Mouse (Mus musculus) frontal cortex, postnatal 14 days (tissue): ENCODE measurements around the gene Sall4.
"Not testable (repeated sequence)": the region's sequence is repeated elsewhere in the genome, so short reads cannot be mapped to it uniquely, and the experiment has no call there.

ENCODE experiments used
- DNase-seq, 2 experiments: peaks; one replicate each; pipeline ENCODE4 v3.0.0; 2022; ENCODE audit warnings: low spot score in 2 of 2

The Sall4 gene

DNA sequence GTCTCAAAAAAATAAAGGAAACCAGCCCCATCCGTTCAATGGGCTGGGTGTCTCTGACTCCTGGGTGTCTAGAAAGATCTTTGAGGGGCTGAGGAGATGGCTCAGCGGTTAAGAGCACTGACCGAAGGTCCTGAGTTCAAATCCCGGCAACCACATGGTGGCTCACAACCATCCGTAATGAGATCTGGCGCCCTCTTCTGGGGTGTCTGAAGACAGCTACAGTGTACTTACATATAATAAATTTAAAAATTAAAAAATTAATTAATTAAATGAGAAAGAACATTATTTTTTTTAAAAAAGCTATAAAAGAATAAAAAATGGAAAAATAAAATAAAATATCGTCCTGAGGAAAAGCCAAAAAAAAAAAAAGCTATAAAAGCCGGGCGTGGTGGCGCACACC, 23.3 kb downstream of the Sall4 start:
- DNase-seq = not testable (repeated sequence)

DNA sequence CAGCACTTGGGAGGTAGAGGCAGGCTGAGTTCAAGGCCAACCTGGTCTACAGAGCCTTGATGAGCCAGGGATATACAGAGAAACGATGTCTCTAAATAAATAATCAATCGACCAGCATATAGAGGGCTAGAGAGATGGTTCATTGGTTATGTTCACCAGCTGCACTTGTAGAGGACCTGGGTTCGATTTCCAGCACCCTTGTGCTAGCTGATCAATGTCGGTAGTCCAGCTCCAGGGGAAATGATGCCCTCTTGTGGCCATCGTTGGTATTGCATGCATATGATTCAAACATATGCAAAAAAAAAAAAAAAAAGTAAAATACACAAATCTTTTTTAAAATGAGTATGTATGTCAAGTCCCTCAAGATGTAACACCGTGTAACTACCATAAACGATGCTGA, 25.1 kb downstream of the Sall4 start:
- peak in 1 of 2 experiments; percentile 46 for DNase-seq

DNA sequence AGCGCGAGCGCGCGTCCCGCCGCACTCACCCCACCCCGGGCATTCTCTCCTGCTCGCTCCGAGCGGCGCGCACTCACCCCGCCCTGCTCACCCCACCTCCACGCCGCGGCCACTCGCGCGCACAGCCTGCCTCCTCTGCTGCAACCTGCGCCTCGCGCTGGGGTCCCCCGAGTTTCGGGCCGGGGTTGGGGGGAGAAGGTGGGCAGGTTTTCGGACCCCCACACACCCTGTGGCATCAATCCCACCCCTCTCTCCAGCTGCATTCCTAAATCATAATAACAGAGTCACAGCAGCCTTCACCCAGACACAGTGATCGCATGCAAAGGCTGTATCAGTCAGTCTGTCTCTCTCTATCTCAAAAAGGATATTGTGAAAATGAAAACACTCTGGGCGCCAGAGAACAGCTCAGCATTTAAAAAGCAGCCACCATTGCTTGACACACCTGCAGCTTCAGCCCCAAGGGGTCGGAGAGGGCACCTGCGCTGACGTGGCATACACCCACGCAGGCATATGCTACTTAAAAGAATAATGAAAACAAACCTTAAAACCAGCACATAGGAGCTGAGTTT, 25.6 kb downstream of the Sall4 start, which contains the start of gene Atp9a:
Gene Atp9a (minus strand): TSS at position 351 of the 569 bp plus-strand sequence.
- DNase-seq = peak; percentile 59 to 69

DNA sequence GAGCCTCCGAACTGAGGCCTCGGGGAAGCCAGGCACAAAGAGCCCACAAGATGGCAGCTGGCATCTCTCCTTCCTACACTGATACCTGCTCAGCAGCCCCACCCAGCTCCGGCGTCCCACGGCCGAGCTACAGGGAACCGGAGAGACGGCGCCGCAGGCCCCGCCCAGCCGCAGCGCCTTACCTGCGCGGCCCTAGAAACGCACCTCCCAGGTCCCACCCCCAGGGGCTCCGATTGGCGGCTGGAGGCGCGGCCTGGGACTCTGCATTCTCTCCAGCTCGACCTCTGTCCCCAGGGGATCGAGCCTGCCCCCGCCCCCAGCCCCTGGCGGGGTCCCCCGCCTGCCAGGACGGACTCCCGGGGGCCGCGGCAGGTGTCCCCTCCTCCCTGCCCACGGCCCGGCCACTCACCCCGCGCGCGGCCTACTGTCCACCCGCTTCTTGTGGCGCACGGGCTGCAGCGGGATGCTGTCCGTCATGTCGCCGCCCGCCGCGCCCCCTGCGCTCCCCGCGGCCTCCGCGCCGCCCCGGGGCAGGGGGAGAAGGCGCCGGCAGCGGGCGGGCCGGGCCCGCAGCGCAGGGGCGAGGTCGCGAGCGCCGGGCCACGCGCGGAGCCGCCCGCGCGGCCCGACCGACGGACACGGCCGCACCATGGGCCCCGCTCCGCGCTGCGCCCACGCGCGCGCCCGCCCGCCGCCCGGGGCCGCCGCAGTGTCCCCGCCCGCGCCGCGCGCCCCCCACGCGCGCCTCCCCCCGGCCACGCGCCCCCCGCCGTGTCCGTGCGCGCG, 26.3 kb downstream of the Sall4 start:
- DNase-seq = peak; percentile 71 to 72

DNA sequence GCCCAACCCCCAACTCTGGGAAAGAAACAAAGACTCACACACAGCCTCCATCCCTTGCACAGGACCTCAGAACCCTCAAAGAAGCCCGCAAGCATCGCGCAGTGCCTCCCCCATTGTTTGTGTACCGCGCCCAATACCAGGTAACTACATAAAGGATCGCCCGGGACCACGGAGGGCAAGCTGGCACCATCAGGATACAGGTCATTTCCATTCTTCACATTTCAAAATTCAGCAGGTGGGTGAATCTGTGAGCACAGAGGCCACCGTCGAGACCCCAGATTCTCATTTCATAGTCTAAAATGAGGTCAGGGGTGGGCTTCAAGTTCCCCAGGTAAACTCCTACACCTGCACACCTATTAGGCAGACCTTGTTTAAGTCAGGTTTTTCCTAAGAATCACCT, 27.2 kb downstream of the Sall4 start:
- DNase-seq = no peak

DNA sequence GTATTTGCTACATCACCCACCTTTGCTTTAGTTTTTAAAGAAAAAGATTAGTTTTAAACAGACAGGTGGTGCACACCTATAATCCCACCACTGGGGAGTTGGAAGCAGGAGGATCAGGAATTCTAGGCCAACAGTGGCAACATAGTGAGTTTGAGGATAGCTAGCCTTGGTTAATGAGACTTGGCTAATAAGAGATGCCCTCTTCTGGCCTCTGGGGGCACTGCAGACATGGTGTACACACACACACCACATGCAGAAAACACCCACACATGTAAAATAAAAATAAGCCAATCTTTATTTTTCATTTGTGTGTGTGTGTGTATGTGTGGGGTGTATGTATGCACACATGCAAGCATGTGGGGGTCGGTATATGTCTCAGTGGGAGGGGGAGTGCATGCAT, 28.9 kb downstream of the Sall4 start:
- DNase-seq = no peak

DNA sequence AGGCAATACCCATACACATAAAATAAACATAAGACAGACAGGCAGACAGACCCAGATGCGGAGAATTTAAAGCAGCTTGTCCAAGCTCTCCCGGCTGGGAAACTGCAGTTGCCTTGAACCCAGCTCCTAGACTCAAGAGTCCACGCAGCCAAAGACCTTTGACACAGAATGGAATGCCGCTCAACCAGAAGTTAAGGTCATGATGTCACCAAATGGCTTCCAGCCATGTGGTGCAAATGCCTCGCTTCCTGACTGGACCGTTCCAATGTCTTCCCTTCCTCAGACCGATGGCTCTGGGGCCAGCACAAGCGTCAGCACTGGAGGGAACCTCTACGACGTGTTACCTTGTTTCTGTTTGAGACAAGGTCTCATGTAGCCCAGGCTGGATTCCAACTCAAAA, 29.9 kb downstream of the Sall4 start:
- no peak for DNase-seq

DNA sequence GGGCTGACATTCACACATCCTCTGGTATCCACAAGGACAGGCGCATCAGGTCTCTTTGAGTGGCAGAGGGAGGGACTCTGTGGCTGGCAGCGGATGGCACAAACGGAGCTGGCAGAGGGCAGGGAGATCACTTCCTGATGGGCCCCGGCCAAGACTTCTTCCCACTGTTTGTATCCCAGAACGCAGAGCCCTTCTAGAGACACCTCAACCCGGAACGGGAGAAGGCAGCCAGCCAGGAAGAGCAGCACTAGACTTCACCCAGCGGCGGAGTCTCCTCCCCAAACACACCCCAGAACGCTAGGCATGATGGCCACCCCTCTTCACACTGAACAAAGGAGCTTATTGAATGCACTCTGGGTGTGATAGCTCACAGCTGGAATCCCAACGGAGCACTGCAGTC, 33.7 kb downstream of the Sall4 start:
- no peak for DNase-seq

DNA sequence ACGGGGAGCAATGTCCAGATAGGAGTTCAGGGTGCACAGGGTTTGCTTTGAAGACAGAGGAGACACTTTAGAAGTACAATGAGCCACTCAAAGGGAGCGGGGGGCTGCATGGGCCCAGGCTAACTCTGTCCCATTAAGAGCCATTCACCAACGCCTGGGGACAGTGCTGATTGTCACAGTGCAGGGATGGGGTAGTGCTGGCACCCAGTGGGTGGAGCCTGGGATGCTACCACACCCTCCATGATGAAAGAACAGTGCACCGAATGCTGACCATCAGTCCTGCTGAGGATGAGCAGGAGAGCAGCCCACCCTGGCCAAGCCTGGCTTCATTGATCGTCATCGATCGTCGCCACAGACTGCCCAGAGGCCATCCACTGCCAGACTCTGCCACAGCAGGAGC, 36.5 kb downstream of the Sall4 start:
- DNase-seq = no peak

DNA sequence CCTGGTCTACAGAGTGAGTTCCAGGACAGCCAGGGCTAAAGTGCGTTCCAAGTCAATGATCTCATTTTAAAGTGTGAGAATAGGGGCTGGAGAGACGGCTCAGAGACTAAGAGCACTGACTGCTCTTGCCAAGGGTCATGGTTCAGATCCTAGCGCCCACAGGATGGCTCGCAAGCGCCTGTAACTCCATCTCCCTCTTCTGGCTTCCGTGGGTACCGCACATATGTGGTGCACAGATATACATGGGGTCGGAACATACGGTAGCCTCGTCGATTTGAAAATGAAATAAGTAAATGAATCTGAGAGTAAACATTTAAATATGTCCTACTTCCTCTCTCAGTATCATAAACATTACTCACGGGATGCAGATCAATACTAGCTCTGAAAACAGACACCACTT, 38.0 kb downstream of the Sall4 start:
- DNase-seq = no peak

DNA sequence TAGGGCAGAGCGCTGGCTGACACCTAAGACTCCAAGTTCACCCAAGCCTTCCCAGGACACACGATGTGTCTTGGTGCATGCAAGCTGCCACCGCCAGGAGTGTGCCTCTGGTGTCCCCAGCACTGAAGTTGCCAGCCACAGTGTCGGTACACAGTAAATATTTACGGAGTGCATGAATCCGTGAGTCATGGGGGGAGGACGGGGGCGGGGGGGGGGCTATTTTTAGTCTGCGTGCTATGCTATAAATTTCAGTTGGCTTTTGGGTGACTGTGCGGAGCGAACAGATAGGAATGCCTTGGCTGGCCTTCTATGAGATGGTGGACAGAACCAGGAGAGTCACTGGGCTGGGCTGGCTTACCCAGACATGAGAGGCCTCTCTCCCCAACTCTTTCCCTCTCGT, 39.7 kb downstream of the Sall4 start:
- DNase-seq = no peak

DNA sequence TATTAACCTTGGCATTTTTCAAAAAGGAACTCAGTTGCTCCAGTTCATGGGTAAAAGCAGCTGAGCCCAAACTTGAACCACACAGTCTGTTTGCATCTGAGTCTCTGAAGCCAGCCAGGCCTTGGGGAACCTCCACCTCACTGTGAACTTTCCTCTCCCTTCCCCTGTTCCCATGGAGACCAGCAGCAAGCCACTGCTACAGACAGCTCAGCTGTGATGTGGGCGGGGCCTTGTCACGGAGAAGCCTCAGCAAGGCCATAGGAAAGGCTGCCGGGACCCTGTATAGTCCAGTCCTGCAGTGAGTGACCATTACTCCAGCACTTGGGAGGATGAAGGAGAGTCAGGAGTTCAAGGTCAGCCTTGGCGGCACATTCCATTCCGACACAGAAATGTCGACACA, 41.7 kb downstream of the Sall4 start:
- no peak for DNase-seq

DNA sequence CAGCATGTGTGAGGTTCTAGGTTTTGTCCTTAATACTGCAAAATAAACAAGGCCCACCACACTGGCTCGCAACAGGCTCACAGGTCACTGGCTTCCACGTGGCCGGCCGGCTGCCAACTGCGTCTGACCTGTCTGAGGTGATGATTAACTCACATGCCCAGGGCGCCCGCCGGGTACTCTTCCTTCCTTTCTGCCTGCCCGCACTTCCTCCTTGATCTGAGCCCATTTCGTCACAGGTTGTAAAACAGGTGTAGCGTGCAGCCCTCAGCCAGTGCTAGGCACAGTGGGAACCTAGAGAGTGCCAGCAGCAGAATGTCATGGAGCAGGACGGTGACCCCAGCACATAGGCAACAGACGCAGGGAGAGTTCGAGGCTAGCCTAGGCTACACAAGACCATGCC, 46.4 kb downstream of the Sall4 start:
- no peak for DNase-seq

DNA sequence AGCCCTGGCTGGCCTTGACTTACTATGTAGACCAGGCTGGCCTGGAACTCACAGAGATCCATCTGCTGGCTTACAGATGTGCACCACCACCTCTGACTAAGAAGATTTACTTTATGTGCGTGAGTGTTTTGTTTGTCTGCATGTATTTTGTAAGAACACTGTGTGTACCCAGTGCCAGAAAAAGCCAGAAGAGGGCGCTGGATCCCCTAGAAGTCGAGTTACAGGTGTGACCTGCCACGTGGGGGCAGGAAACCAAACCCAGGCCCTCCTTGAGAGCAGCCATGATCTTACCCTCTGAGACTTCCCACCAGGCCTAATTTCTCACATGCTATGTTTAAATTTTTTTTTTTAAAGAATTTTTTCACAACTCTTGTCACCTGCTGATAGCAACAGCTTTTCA, 48.0 kb downstream of the Sall4 start:
- DNase-seq = no peak

DNA sequence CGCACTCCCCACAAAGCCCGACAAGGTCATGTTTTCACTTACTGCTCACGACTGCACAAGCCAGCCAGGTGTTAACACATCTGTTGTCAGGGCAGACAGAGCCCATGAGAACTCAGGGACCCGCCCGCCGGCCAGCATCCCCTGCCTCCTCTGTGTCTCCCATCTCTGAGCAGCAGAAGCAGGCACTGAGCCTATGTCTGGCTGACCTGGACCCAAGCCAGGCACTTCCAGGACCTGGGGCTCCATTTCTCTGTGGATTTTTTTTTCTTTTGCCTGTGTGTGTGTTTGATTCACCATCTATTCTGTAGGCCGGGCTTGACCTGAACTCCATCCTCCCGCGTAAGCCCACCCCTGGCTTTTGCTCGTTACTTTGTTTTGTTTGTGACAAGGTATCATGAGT, 49.0 kb downstream of the Sall4 start:
- DNase-seq = no peak

DNA sequence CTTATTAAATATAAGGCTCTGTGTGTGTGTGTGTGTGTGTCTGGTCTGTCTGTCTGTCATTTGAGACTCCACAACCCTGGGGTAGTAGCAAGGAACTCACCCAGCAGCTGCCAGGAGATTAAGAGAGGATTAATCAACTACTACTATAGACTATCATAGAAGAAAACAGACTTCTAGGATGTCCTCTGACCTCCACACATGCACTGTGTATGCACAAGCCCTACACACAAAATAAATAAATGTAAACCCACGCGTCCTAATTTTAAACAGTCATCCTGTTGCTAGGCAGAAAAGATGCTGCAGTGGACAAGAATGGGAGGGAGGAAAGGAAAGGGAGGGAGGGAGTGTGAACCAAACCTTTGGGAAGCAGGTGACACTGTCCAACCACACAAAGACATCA, 49.5 kb downstream of the Sall4 start:
- DNase-seq = no peak

DNA sequence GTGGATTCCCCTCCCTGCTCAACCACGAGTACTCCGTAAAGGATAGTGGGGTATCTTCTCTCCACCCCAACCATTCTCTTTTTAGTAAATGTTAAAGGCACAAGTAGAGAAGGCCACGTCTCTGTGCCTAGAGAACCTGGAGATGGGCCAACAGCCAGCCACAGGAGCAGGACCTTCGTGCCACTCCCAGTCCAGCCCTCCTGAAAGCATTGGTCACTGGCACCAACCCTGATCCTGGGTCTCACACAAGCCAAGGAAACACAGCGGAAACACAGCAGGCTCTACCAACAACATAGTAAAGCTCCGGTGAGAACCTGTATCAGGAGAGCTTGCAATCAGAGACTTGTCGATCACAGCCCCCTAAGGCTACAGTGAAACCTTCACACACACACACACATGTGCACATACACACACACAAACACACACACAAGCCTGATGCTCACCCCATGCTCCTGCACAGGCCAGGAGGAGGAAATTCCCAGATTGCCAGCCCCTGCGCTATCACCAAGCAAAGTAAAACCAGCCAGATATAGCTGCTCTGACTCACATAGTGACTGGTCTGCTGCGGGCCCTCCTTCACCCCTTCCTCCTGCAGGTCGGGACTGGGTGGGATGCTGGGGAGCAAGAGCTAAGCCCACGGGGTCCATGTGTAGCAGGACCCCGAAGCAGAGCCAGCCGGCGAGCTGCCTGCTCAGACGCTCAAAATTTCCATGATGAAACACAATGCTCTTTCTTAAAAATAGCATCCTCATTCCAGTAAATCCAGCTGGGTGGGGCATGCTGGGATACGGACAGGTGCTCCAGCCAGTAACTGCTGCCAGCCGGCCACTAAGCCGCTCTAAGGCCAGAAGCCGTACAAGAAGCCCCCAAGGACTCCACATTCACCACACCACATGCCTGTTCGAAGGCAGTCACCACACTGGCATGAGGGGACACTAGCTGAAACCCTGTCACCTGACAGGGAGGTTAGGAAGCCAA, 55.3 kb downstream of the Sall4 start:
- DNase-seq = no peak

DNA sequence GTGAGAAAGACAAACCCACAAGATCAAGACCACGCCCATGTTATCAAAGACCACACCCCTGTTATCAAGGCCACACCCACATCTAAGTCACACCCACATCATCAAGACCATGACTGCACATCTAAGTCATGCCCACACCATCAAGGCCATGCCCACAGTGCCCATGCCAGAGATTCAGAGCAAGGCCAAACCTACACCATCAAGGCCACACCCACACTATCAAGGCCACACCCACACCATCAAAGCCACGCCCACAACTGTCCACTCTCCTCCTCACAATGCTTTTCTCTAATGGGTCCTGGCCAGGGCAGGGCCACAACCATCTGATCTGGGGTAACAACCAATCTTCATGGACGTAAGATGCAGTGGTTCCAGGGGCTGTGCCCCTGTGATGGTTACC, 56.8 kb downstream of the Sall4 start:
- DNase-seq = no peak

DNA sequence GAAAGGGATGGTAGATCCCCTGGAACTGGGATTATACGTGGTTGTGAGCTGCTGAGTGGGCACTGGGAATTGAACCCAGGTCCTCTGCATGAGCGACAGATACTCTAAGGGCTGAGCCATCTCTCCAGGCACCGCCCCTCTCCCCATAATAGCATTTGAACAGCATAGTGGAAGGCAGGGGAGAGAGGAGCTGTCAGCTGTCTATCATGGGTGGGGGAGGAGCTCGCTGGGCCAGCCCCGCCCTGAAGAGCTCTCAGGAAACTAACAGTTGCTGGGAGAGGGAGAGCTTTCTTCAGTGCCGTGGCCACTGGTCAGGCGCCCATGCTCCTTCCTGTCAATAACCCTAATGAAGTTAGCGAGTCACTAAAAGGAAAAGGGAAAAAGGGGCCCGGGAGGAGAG, 60.0 kb downstream of the Sall4 start:
- DNase-seq = no peak

DNA sequence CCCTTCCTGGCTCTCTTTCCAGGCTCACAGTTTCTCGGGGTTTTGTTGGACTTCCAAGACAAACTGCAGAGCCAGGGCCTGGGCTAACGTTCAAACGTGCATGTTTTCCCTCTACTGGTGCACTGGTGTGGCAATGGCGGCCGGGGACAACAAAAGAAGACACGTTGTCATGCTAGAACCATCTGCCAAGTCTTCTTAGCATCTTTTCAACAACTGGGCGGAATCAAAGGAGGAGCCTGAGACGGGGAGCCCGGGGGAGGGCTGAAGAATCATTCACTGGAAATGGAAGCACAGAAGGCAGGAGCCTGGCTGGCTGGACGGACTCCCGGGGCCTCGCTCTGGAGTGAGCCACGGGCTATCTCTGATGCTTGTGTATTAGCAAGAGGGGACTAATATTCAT, 65.5 kb downstream of the Sall4 start:
- no peak for DNase-seq
